Mouse (Mus musculus): Measurements from ENCODE around the gene Cnppd1.

Gene Cnppd1

DNA sequence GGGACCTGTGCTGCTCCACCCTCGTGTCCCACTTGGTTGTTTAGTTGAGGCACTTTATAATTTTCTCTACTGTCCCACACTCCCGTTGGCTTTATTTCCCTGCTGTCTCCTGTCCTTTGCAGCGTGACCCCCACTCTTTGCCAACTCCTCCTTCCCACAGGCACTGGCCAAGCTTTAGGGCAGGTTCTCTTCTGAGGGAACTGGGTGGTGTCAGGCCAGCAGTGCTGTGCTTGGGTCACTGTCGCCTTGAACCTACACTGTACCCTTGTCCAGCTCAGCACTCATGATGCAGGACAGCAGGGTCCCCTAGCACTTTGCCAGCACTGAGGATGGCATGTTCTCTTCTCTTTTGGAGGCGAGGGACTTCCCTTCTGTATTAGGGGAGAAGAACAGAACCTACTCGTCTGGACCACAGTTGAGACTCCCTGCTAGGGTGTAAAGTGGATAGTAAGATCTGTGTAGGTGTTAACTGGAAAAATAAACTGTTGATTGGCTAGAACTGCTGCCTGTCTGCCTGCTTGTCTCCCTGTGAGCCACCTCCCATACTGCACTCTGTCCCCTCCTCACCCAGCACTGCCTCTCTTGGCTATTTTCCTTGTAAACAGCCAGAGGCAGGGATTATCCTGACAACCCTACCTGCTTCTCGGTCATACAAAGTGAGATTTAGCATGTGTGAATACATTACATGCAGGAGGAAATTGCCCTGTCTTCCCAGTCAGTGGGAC, 5.1 kb upstream of the Cnppd1 start:
- no peak for DNase-seq (ENCODE audit: low read depth)

DNA sequence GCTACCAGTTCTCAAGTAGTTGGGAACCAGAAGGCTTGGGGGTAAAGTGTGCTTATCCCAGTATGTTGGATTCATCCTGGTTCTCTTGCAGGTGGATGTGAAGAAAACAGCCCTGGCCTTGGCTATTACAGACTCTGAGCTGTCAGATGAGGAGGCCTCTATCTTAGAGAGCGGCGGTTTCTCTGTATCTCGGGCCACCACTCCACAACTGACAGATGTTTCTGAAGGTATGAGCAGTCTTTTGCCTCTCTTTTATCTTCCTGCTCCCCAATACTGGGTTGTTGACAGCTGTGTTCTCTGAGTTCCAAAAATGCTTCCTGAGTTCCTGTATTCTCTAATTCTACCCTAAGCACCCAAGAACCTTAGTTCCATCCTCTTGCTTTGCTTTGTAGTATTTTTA, 3.1 kb upstream of the Cnppd1 start:
- no peak for DNase-seq (ENCODE audit: low read depth)

DNA sequence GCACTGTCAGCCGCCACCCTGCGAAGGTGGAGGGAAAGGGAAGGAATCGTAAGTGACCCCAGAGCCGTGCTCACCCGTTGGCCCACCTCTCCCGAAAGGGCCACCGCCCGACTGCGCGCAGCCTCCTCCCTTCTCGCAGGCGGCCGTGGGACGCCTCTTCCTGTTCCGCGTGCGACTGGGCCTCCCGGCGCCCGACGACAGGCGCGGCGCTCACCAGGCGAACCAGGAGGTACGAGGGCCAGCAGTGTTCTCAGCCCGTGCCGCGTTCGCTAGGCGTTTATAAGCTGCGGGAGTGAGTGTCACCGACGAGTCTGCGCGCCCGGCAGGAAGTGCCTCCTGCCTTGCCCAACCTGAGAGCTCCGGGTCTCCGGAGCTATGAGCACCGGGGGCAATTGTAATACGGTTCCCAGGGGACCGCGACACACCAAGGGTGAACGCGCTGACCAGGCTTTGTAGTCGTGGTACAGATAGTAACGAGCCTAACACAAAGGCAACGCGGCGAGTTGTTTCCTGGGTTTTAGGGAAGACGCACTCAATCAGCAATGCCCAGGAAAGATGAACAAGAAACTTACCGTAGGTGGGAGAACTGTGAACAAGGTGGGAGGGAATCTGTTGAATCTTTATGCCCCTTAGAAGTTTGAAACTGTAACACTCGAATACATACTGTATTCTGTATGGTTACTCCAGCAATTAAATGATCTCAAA, 873 bp downstream of the Cnppd1 start:
- peak; percentile 89 for DNase-seq (ENCODE audit: low read depth)

DNA sequence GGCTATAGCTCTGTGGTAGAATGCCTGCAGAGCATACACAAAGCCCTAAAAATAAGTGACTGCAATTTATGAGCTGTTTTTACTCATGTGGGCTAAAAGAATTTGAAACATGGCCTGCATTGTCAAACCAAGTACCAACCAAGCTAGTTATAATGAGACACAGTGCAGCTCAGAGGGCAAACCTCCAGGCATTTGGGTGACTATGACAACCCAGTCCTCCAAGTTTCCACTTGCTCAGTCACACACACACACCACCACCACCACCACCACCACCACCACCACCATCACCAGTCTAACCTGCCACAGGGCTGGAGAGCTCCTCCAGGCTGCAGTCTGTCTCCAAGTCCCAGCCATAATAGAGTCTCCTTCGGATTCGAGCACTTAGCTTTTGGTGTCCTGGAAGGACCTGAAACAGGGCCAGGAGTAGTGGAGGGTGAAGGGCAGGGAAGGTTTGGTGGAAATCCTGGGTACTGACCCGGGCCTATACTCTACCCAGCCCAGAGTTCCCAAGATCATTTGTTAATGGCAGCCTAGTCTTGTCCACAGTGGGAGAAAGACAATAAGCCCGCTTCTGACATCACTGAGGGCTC, 1.8 kb downstream of the Cnppd1 start:
- peak; percentile 40 for DNase-seq (ENCODE audit: low read depth)

DNA sequence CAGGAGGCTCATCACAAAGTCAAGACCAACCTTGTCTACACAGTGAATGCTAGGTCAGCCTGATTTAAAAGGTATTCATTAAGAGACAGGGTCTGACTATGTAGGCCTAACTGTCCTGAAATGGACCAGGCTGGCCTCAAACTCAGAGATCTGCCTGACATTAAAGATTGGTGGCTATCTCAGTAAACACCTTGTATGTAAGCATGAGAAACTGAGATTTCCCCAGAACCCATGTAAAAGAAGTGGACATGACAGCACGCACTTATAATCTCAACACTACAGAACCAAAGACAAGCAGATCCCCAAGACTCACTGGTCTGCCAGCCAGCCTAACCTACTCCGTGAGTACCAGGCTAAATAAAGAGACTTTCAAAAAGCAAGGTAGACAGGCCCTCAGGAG, 4.1 kb downstream of the Cnppd1 start:
- no peak for DNase-seq (ENCODE audit: low read depth)

DNA sequence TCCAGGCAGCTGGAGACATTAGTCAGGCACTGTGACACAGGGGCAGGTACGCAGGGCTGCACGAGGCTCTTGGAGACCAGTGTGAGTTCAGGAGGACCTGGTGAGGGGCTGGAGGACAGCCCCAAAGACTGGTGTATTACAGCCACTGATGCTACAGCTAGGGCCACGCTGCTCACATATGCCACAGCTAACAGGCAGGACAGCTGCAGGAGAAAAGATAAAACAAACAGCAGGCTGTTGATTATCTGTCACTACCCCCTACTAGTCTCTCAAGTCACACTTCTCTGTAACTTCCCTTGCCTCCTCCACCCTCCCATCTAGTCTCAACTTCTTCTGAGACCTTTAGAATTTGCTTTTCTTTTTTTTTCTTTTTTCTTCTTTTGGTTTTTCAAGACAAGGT, 5.8 kb downstream of the Cnppd1 start:
- no peak for DNase-seq (ENCODE audit: low read depth)

DNA sequence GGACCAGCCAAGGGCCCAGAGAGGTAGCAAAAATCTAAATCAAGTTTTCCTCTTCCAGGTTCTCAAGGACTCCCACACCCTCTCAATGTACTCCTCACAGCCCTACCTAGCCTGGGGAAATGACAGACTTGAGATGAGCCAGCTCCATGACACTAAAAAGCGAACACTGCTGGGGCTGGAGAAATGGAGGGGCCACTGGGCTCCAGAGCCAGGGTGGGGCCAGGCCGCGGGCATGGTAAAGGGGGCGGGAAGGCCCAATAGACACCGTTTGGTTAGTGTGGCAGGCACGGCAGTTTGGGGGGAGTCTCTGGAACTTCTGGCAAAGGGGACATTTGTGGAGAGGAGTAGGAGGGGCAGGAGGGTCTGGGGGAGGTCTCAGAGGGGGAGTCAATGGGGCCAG, 6.2 kb downstream of the Cnppd1 start:
- DNase-seq (ENCODE audit: low read depth), result no peak

DNA sequence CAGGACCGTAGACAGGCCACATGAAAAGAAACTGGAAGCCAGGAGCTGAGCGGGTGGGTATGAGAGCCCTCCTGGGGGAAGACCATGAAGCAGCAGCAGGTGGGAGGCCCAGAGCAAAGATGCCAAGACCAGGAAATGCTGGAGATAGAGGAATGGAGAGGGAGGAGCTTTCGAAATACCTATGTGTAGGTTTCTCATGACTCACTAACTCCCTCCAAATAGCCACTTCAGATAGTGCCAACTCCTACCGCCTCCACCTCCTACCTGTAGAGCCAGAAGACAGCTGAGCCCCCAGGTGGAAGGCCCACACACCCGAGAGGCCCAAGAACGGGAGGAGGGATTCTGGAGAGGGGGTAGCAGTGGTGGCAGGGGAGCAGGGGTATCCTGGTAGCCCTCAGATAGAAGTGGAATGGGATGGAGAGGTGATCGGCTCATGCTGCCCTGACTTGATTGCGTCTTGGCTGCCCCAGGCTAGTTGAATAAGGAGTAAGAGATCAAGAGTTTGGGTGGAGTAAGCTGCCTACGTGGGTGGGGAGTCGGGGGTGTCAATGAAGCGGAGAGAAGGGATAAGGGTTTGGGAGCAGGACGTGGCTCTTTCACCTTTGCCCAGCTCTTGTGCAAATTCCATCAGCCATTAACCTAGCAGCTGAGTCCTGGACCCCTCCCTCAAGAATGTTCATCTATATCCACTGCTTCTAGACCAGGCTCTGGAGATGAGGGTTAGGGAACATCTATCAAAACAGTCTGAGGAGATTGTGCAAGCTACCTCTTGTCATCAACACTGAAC, 8.9 kb downstream of the Cnppd1 start, which contains the start of gene Slc23a3:
Slc23a3 (minus strand) TSS at position 470 of the 787 bp plus-strand sequence.
- DNase-seq (ENCODE audit: low read depth), result no peak

DNA sequence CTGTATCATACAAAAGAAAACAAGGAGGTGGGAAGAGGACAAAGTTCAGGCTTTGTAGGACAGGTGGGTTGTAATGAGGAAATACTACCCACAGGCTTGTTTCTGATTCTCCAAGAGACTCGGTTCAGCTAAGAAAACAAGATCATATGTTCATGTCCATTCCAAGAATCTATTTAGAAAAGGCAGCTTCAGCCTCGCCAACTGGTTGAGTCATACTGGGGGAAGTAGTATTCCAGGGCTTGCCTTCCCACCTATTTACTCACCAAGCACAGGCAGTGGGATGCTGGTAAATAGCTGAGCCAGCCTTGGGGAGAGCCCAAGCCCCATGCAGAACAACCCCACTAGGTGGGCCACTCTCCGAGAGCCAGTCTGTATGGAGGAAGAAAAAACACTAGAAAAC, 13.9 kb downstream of the Cnppd1 start:
- no peak for DNase-seq (ENCODE audit: low read depth)

DNA sequence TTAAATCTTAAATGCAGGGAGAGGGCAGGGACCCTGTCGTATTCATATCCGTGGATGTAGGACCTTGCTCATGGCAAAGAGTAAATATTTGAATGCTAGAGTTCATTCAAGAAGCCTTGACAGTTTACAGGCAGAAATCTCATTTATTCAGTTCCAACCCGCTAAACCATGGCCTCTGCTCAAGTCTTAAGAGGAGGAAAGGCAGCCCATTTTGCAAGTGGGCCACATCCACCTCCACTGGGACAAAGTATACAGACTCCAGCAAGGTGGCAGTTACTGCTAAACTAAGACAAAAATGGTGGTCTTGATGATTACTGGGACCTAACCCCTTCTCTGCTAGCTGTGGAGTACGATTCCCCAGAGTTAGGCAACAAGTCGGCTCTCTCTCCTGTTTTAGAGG, 17.1 kb downstream of the Cnppd1 start:
- DNase-seq (ENCODE audit: low read depth), result no peak

DNA sequence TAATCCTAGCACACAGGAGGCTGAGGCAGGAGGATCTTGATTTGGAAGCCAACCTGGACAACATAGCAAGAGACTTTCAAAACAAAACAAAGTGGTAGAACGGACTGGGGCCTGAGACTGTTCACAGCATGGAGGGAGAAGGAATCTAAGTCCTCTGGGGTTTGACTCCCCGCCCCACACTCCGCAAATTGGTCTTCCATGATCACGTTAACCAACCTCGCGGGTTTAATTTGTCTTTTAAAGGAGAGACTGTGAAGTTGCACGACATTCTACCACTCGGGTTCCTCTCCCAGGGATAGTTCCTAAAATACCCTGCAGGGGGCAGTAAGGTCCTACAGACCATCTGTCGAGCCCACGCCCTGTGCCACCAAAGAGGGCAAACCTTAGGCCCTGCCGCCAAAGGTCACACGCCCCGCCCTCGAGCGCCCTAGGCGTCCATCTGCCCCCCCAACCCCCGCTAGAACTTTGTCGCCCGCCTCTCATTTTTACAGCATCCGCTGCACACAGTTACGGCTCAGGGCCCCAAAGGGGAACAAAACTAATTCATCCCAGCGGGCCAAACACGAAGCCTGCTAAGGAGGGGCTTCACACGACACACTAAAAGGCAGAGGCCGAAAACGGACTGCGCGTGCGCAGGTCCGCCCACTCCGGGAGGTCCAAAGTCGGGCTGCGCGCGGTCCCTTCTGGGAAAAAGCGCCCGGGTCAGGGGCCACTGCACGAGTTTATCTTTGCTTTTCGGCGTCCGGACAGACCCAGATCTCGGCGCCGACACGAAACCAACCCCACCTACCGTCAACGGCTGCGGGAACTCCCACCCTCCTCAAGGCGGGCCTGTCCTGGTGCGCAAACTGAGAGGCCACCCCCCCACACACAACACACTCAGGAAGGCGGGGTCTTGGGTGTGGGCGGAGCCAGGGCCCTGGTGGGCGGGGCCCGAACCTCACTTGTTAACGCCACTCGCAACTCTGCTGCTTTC, 17.9 kb downstream of the Cnppd1 start, which contains the start of gene Nhej1:
Nhej1 (minus strand) TSS at position 855 of the 976 bp plus-strand sequence.
- peak; percentile 99 for DNase-seq (ENCODE audit: low read depth)

DNA sequence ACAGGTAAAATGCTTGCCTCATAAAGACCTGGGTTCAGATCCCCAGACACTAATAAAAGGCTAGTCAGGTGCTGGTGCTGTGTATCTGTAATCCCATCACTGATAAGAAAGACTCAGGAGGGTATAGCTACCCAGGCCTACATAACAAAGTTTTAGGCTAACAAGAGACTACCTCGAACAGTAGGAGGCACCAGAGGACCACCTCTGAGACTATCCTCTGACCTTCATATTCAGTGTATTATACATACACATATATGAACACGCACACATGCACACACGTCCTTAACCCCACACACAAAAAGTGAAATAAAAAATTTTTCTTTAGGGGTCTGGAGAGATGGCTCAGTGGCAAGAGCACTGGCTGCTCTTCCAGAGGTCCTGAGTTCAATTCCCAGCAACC, 20.3 kb downstream of the Cnppd1 start:
- peak; percentile 67 for DNase-seq (ENCODE audit: low read depth)

Measured in induced T-regulatory cell, adult 2 months (primary cell).